Mouse (Mus musculus) embryo, embryonic 11 days (tissue): ENCODE measurements around the gene Atoh7.

Experiments
- DNase-seq: peaks from one replicate; pipeline ENCODE4 v3.0.0-alpha.2; 2015

The Atoh7 gene

GRCm38 (mm10) chr10:63099941-63100562 is 601 bp downstream of the Atoh7 start:
- DNase-seq: peak; percentile 85

GRCm38 (mm10) chr10:63100657-63101056 is 1.2 kb downstream of the Atoh7 start:
- DNase-seq: peak; percentile 21

GRCm38 (mm10) chr10:63113027-63113604 is 13.7 kb downstream of the Atoh7 start:
- DNase-seq: peak; percentile 73

- DNase-seq: no peak
Measured at GRCm38 (mm10) chr10:63113716-63114360, 14.4 kb downstream of the Atoh7 start.

- no peak for DNase-seq
Measured at GRCm38 (mm10) chr10:63115881-63116280, 16.4 kb downstream of the Atoh7 start.

- no peak for DNase-seq
Measured at GRCm38 (mm10) chr10:63116376-63116775, 16.9 kb downstream of the Atoh7 start.

GRCm38 (mm10) chr10:63117583-63117982 is 18.1 kb downstream of the Atoh7 start:
- no peak for DNase-seq

GRCm38 (mm10) chr10:63119916-63120315 is 20.5 kb downstream of the Atoh7 start:
- DNase-seq: no peak

- no peak for DNase-seq
Measured at GRCm38 (mm10) chr10:63121961-63122360, 22.5 kb downstream of the Atoh7 start.

- DNase-seq: peak; percentile 76
Measured at GRCm38 (mm10) chr10:63122516-63122915, 23.1 kb downstream of the Atoh7 start.

GRCm38 (mm10) chr10:63123141-63123540 is 23.7 kb downstream of the Atoh7 start:
- no peak for DNase-seq

GRCm38 (mm10) chr10:63124016-63124415 is 24.6 kb downstream of the Atoh7 start:
- DNase-seq: no peak

GRCm38 (mm10) chr10:63125343-63125742 is 25.9 kb downstream of the Atoh7 start:
- peak; percentile 51 for DNase-seq

GRCm38 (mm10) chr10:63126116-63126515 is 26.7 kb downstream of the Atoh7 start:
- DNase-seq: no peak

- no peak for DNase-seq
Measured at GRCm38 (mm10) chr10:63127156-63127555, 27.7 kb downstream of the Atoh7 start.

- DNase-seq: no peak
Measured at GRCm38 (mm10) chr10:63128256-63128655, 28.8 kb downstream of the Atoh7 start.

GRCm38 (mm10) chr10:63130500-63130899 is 31.0 kb downstream of the Atoh7 start:
- DNase-seq: no peak

- no peak for DNase-seq
Measured at GRCm38 (mm10) chr10:63132356-63132755, 32.9 kb downstream of the Atoh7 start.

GRCm38 (mm10) chr10:63133326-63133725 is 33.9 kb downstream of the Atoh7 start:
- DNase-seq: no peak

- DNase-seq: no peak
Measured at GRCm38 (mm10) chr10:63135680-63136079, 36.2 kb downstream of the Atoh7 start.

GRCm38 (mm10) chr10:63136436-63136835 is 37.0 kb downstream of the Atoh7 start:
- DNase-seq: no peak

GRCm38 (mm10) chr10:63142660-63143059 is 43.2 kb downstream of the Atoh7 start:
- DNase-seq: no peak
